Mouse (Mus musculus): ENCODE measurements at regions not wholly inside any gene's neighbourhood (a gene's known extent, or its start where the extent isn't known, plus 50 kb on each side); places are given as distances from the start of the nearest gene placed in this dataset.

DNA sequence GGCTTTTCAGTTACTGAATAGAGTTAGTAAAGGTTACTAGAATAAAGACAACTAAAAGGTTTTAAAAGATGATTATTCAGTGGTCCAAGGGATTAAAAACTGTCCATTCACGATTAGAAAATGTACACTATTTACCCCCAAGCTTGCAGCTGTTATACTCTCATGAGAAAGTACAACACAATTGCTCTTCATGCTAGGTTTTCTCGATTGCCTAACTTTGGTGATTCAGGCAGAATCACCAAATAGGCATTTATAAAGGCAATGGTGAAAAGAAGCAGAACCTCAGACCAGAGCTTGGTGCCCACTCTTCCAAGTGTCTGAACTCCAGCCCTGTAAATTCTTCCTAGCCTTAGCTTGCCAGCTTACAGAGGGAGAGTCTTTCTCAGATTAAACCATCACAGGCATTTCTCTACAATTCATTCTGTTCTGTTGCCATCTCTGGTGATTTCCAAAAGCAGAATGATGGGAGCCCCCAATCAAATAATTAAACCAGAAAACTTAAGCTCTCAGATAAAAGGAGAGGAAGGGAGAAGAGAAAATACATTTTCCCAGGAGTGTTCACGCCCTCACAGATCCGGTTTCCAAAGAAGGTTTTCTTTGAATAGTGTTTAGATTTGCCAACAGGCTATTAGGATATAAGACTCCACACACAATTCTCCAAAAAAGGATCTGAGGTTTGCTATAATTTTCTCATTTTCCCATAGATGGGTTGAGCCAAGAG is 657.0 kb downstream of the Slc22a22 start:
- no peak for DNase-seq

DNA sequence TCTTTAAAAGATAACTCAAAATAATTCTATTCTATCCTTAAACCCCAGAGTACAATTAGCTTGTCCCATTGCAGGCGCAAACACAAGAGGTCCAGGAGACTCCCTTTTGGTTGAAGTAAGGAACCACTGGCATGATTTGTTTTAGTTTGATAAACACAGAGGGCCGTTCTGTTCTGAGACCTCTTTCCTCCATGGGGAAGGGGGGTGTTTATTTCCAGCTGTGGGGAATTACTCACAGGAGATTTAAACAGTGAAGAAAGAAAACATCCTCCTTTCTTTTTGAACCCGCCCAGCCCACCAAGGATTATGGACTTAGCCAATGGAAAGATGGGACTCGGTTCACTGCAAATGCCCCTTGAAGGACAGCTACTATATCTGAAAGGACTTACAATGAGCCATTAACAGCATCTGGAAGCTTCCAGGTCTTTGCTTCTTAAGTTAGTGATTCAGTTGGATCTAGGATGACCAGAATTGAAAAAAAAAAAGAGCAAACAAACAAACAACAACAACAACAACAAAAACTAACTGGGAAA is 659.2 kb downstream of the Slc22a22 start:
- DNase-seq = no peak

- no peak for DNase-seq
These were observed 659.9 kb downstream of the Slc22a22 start for GRCm38 (mm10) chr15:56817204-56818157.

GRCm38 (mm10) chr15:56813876-56814275 is 663.5 kb downstream of the Slc22a22 start:
- no peak for DNase-seq

GRCm38 (mm10) chr15:56810151-56810550 is 667.3 kb downstream of the Slc22a22 start:
- DNase-seq = no peak

- no peak for DNase-seq
These were observed 669.8 kb downstream of the Slc22a22 start for GRCm38 (mm10) chr15:56807611-56808010.

GRCm38 (mm10) chr15:56801933-56802332 is 675.5 kb downstream of the Slc22a22 start:
- DNase-seq = no peak

DNA sequence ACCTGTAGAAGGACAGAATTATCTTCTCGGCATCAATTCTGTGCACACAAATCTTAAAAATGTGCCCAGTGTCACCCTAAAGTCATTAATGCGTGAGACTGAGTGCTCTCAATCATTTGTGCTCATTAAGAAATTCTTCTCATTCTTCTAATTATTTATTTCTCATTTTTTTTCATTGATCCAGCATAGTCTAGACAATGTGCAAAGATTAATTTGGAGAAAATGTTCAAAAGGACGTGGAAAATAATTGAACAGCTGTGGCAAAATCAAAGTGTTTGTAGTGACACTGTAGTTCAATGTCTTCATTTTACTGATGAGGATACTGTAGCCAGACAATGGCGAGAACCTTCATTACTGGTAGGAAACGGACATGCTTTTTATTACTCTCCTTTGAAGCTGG is 702.0 kb downstream of the Slc22a22 start:
- DNase-seq = no peak

- no peak for DNase-seq
These were observed 702.6 kb downstream of the Slc22a22 start for GRCm38 (mm10) chr15:56774648-56775393.

- DNase-seq = no peak
These were observed 711.1 kb downstream of the Slc22a22 start for GRCm38 (mm10) chr15:56766356-56766755.

DNA sequence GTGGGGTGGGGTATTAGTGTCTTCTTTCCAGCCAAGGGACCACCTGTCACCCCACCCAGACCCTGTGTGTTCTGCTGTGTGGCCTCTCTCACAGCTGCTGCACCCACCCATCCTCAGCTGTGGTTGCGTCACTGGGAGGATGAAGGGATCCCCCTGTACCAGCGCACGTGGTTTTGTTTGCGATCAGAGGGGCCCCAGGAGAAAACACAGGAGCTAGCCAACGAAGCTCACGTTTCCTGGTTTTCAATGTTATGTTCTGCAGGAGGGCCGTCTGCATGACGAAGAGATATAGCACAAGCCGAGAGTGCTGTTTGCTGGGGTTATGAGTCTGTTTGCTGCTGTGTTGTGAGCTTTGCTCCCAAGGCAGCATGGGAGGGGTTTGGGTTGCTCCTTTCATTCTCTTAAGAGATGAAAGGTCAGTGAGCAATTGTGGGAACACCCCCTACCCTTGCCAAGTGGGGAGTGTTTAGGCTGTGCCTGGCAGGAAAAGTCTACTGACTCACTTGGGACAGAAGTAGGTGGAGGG is 712.4 kb downstream of the Slc22a22 start:
- no peak for DNase-seq

- DNase-seq = no peak
These were observed 713.4 kb downstream of the Slc22a22 start for GRCm38 (mm10) chr15:56764019-56764418.

DNA sequence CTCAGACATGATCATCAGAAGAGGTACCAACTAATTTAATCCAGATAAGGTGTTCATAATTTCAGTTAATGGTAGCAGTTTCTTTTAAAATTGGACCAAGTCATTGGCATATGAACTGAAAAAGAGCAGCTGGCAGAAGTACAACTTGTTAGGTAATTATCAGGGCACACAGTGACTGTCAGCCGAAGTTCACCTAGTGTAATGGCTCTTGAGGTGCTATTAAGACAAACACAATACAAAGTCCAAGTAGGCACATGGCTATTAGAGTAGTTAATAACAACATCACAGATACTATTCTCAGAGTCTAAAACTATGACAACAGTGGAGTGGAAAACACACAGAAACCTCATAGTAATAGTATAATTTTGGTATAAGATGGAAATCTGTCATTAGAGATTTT is 730.7 kb downstream of the Slc22a22 start:
- no peak for DNase-seq

DNA sequence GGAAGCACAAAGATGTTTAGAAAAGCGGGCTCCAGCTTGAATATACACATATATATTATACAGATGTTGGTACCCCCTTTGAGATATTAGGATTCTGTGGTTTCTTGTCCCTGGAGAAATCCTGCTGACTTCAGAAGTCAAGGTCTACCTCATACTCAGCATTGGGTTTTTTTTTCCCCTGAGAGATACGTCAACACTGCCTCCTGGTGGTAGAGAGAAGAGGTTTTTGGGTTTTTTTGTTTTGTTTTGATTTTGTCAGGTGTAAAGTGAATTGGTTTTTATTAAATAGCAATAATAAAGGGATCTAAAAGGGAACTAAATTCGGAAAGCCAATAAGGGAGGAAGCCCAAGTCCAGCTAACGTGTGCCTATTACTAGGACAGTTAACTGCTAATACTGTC is 732.5 kb downstream of the Slc22a22 start:
- no peak for DNase-seq
